Mouse (Mus musculus): ENCODE measurements at regions not wholly inside any gene's neighbourhood (a gene's known extent, or its start where the extent isn't known, plus 50 kb on each side); places are given as distances from the start of the nearest gene placed in this dataset.

DNA sequence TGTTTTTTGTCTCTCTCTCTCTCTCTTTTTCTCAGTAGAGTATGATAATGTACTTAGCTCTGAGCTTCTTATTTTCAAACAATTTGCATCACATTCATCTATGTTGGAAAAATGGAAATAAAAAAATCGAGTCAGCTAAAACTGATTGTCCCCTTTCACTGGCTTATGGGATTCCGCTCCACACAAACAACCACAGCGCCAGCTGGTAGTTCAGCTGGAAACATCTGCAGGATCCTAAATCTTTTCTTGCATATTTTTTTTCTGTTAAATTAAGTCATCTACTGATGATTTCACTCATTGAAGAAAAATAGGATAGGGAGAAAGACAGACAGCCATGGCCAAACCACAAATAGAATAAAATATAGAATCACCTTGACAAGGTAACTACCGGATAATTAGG is 414.8 kb downstream of the Ets1 start:
- no peak for TF ChIP-seq POLR2A (IDR thresholded peaks at IDR 0.05; ENCODE audit: low read depth, low read length)
- TF ChIP-seq CTCF (IDR thresholded peaks at IDR 0.05; ENCODE audit: extremely low read depth, insufficient read length, insufficient replicate concordance, low read depth, low read length), result no peak
